Mouse (Mus musculus) embryonic fibroblast, embryonic 13.5 days (primary cell): ENCODE data around the gene Rhoa. TPM values are rescaled to one million over a fixed set of nuclear protein-coding genes. Genes with fewer than 3 reads are reported as not detected.
"Not testable (repeated sequence)": the region's sequence is repeated elsewhere in the genome, so short reads cannot be mapped to it uniquely, and the experiment has no call there.

Experiments
- H3K27ac ChIP-seq: 2 replicates; pipeline ENCODE4 v1.5.1; 2012; ENCODE audit warnings: low read length, control low read depth, inconsistent platforms; ENCODE audit not compliant: insufficient read depth
- H3K4me1 ChIP-seq: 2 replicates; pipeline ENCODE4 v1.6.1; 2011; ENCODE audit warnings: low read length; ENCODE audit not compliant: control insufficient read depth, insufficient read depth
- H3K4me3 ChIP-seq: 2 replicates; pipeline ENCODE4 v1.5.1; 2011; ENCODE audit warnings: mild to moderate bottlenecking, control low read depth, low read length; ENCODE audit not compliant: insufficient read depth
- CTCF ChIP-seq: IDR thresholded peaks from 2 replicates; pipeline ENCODE4 v1.5.1; 2011; ENCODE audit warnings: mild to moderate bottlenecking, control low read depth, low read length, moderate library complexity, borderline replicate concordance; ENCODE audit not compliant: insufficient read depth
- POLR2A ChIP-seq: IDR thresholded peaks from 2 replicates; pipeline ENCODE4 v1.6.1; 2011; ENCODE audit warnings: low read depth, mild to moderate bottlenecking, control low read depth, low read length, moderate library complexity
- polyA plus RNA-seq: library from polyadenylated mRNA; stranded (reverse); fragments of >200 nt; gene quantifications from 2 replicates; pipeline ENCODE4 v1.2.4, GENCODE M21; 2011; ENCODE audit warnings: low read depth; ENCODE audit not compliant: missing spikeins, insufficient read length

Rhoa gene
- 575 and 590 TPM in 2 replicates for polyA plus RNA-seq

GRCm38 (mm10) chr9:108305629-108306520 lies at the start of gene Rhoa, which contains the start of gene Tcta:
Gene Rhoa, plus strand, starts transcription at chr9:108306129.
Gene Tcta, minus strand, starts transcription at chr9:108306160.
- Histone ChIP-seq H3K4me3 (peak within 1 kb of the TSS; percentile 78), H3K4me1 (no peaks in the 10 kb centered on the region; the same call in 1 of the 2 replicates), H3K27ac (peak within 1 kb of the TSS; percentile 99)
- TF ChIP-seq POLR2A (peak; percentile 92), CTCF (no peak)

GRCm38 (mm10) chr9:108260526-108260925 lies 45.4 kb upstream of the Rhoa start:
- TF ChIP-seq CTCF (no peak), POLR2A (no peak)
- peaks cover 13% of the 10 kb centered on the region for H3K4me1 ChIP-seq
- H3K27ac ChIP-seq, result no peak overlapping the region
- no peak overlapping the region for H3K4me3 ChIP-seq

GRCm38 (mm10) chr9:108261865-108262264 lies 44.1 kb upstream of the Rhoa start:
- Histone ChIP-seq H3K4me1 (peaks cover 13% of the 10 kb centered on the region), H3K27ac (no peak overlapping the region), H3K4me3 (peak overlapping the region; percentile 97; the same call in 1 of the 2 replicates)
- no peak for TF ChIP-seq CTCF
- no peak for TF ChIP-seq POLR2A

- TF ChIP-seq CTCF (no peak), POLR2A (no peak; the same call in 1 of the 2 replicates)
- H3K4me3 ChIP-seq, result peak overlapping the region; percentile 97
- H3K27ac ChIP-seq, result peak overlapping the region; percentile 73
- peaks cover 13% of the 10 kb centered on the region for H3K4me1 ChIP-seq
These were observed 43.4 kb upstream of the Rhoa start for GRCm38 (mm10) chr9:108262494-108263049.

GRCm38 (mm10) chr9:108263131-108263681 lies 42.7 kb upstream of the Rhoa start:
- Histone ChIP-seq H3K27ac (peak overlapping the region; percentile 73), H3K4me1 (peaks cover 13% of the 10 kb centered on the region), H3K4me3 (peak overlapping the region; percentile 97)
- TF ChIP-seq POLR2A, result no peak
- TF ChIP-seq CTCF, result no peak

GRCm38 (mm10) chr9:108263690-108264190 lies 42.2 kb upstream of the Rhoa start, which contains the start of gene Dag1:
Gene Dag1, minus strand, starts transcription at chr9:108263958.
- Histone ChIP-seq H3K4me3 (peak within 1 kb of the TSS; percentile 97), H3K4me1 (peaks cover 13% of the 10 kb centered on the region), H3K27ac (peak within 1 kb of the TSS; percentile 92)
- TF ChIP-seq CTCF (no peak), POLR2A (peak; percentile 65)

GRCm38 (mm10) chr9:108264191-108264921 lies 41.6 kb upstream of the Rhoa start:
- Histone ChIP-seq H3K4me3 (peak overlapping the region; percentile 45), H3K27ac (peak overlapping the region; percentile 92), H3K4me1 (peaks cover 13% of the 10 kb centered on the region)
- 0 out of 2 replicates have a peak, but pooled peaks have one; percentile 21 for TF ChIP-seq POLR2A
- no peak for TF ChIP-seq CTCF

- TF ChIP-seq POLR2A, result no peak
- TF ChIP-seq CTCF, result no peak
- Histone ChIP-seq H3K4me1 (peaks cover 11% of the 10 kb centered on the region), H3K27ac (no peak overlapping the region), H3K4me3 (no peak overlapping the region)
These were observed 39.5 kb upstream of the Rhoa start for GRCm38 (mm10) chr9:108266261-108266935.

GRCm38 (mm10) chr9:108267691-108268090 lies 38.2 kb upstream of the Rhoa start:
- H3K4me1 ChIP-seq, result peaks cover 7% of the 10 kb centered on the region
- no peak overlapping the region for H3K4me3 ChIP-seq
- H3K27ac ChIP-seq, result no peak overlapping the region
- TF ChIP-seq POLR2A (no peak), CTCF (no peak)

- H3K4me1 ChIP-seq, H3K4me3 ChIP-seq: not testable (repeated sequence)
These were observed 37.2 kb upstream of the Rhoa start for GRCm38 (mm10) chr9:108268701-108269100.

More at GRCm38 (mm10) chr9:108268701-108269100, 37.2 kb upstream of the Rhoa start:
- not testable (repeated sequence) for H3K27ac ChIP-seq
